Mouse (Mus musculus) megakaryocyte-erythroid progenitor cell, adult 5-6 weeks (primary cell): Measurements from ENCODE around the gene Pip4k2a. TPM values are rescaled to one million over a fixed set of nuclear protein-coding genes. Genes with fewer than 3 reads are reported as not detected.

Experiments
- ATAC-seq: replicated peaks from 2 replicates; pipeline ENCODE4 v1.8.0; 2016; ENCODE audit warnings: mild to moderate bottlenecking, inconsistent platforms; ENCODE audit not compliant: severe bottlenecking, poor library complexity, low FRiP score, low TSS enrichment
- total RNA-seq, 2 experiments: library from RNA; stranded (forward) in 1 of 2; stranded (reverse) in 1 of 2; fragments of 200-1000, 215-1000 nt in 1 of 2; fragments of >200 nt in 1 of 2; fragmentation: Nextera tagmentation in 1 of 2; gene quantifications; 2 replicates each; pipeline ENCODE4 v1.2.3; 2014 to 2017

Gene Pip4k2a
- total RNA-seq, 2 experiments from 2014 or later = 28.7 to 56.7 TPM

GRCm38 (mm10) chr2:18816036-18816435 lies 181.9 kb downstream of the Pip4k2a start:
- no peak for ATAC-seq

GRCm38 (mm10) chr2:18815336-18815965 lies 182.5 kb downstream of the Pip4k2a start:
- ATAC-seq = no peak

- ATAC-seq = no peak
These were observed 183.5 kb downstream of the Pip4k2a start for GRCm38 (mm10) chr2:18814447-18814804.

DNA sequence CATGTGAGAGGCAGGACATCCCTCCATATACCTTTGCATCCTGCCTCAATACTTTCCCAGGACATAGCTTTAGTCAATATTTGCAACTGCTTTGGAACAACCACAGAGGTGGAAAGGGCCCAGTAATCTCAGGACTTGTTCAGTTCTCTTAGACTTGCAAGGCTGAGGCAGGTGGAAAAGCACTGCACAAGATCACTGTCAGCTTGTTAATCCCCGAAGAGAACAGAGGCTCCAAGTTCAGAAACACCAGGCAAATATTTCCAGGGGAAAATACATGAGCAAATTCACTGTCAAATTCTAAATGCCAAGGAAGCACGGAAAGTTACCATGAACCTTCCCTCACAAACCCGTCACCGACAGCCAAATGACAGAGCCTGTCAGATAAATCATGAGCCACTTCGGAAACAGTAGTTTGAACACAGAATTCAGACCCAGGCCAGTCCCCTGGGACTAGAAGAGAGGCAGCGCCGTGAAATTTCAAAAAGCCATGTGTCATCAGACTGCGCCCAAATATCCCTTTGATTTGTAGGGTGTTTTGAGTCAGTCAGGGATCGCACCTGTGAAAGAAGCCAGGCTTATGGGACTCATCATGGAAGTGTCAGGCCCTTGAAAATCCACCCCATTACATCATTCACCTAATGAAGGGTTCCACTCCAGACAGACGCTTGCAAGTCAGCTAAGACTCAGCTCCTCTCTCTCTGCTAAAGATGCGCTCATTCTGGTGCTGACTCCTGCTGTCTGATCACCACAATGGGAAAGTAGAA lies 184.1 kb downstream of the Pip4k2a start:
- ATAC-seq = no peak

GRCm38 (mm10) chr2:18807961-18808360 lies 190.0 kb downstream of the Pip4k2a start:
- no peak for ATAC-seq

DNA sequence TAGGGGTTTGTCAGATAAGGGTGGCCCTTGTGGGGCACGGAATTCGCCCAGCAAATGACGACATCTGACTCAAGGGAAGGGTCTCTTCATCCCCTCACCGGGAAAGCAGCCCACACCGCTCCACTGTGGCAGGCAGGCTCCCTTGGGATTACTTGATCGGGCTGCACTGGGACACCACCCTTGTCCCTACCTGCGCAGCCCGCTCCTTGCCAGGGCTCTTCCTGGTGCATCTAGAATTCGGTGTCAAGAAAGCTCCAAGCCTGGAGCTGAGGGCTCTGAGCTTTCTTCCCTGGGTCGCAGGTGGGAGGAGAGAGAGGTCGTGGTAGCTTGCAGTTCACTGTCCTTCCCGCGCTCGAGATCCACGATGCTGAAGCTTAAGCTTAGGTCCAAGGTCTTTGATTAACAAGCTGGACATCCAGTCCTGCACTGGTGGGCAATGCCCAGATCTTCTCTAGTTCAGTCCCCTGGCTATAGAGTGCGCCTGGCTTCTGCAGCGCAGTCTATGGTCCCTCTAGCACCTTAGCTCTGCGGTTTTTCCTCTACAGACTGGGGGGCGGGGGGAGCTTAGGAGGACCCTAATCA lies 196.6 kb downstream of the Pip4k2a start:
- no peak for ATAC-seq

GRCm38 (mm10) chr2:18800646-18801251 lies 197.2 kb downstream of the Pip4k2a start:
- no peak for ATAC-seq

DNA sequence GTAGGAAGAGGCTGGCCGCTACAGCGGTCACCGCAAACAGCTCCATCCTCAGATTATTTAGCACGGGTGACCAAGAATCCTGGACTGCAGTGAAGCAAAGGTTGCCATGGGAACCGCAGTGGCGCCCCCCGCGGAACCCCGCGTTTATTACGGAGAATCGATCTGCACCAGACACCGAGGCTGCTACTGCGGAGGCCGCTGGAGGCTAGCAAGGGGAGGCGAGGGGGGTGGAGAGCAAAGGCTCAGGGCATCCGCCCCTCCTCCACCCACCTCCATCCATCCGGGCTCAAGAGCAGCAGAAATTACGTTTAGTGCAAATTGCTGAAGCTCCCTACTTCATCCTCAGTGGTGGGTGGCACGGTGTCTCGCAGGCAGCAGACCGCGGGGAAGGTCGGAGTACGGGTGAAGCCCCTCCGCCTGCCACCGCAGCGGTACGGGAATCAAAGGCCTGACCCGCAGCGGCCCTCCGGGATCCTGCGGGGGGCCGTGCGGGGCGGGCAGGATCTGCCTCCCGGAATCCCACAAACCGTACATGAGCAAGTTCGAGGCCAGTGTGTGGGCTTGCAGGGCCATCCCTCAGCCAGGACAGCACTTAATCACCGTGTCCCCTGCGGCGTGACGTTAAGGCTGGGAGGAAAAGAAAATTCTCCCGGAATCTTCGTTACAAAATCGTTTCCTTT lies 197.8 kb downstream of the Pip4k2a start:
- peak; percentile 25; the same call in 1 of the 2 replicates for ATAC-seq

DNA sequence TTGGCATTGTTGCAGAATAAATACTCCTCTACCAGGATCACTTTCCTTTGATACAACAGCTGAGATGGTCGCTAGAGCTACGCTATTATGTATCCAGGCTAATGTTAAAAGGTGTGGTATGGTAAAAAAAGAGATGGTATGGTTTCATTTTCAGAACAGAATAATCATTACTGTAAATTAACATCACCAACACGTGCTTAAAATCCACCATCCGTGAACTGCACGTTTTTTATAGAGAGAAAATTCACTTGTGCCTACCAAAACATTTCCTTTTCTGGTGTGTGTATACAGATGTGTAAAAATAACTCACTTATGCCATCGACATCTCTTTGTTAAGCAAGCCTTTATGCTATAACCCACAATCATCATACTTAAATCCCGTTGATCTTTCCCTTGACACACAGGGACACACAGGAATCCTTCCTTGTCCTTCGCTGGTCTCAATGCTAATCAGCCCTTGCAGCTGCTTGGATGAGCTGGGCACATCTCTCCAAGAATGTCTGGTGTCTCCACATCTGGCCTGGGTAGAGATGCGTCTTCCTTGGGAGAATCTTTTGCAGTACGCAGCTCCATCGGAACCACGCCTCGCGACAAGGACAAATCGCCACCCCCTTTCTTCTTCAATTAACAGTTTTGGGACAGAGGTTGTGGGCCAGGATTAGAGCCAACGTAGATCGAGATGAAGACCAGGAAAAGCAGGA lies 198.5 kb downstream of the Pip4k2a start:
- no peak for ATAC-seq

DNA sequence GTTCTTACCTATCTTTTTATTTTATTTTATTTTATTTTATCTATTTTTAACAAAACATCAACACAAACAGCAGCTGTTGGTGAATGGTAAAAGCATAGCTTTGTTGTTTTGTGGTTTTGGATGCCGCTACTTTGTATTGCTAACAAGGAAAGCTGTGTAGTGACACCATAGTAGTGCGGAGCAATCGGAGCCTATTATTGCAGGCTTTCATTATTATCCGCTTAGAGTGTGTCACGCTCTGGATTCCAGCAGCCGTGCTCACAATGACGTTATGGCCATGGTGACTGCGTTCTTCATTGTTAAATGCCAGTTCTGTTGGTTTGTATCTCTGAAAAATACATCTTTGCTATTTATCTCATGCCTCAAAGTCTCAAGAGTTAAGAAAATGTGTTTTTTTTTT lies 200.2 kb downstream of the Pip4k2a start:
- no peak for ATAC-seq

DNA sequence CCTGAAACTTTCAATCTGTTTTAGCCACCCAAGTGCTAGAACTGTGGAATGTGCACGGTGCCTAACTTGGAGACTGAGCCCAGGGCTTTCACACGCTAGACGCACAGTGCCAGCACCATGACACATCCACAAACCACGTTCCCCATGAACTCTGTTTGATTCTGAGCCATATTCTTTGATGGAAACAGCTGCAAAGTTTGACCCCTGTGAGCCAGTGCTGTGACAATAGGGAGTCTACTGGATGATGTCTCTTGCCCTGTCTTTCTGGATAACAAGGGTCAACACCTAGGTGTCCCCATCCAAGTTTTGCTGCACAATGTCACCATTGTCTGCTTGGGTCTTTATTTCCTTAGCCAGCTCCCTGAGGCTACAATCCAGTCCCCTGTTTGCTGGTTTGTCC lies 203.7 kb downstream of the Pip4k2a start:
- no peak for ATAC-seq

Other genes with a start within 250 kb of the Pip4k2a start
- 1.7 and 2.0 TPM in 2 replicates for gene 4930426L09Rik, start 217 bp upstream of the Pip4k2a start, total RNA-seq (2014; fragmentation: Nextera tagmentation)
- not detected in 2 replicates for gene 4930426L09Rik, start 217 bp upstream of the Pip4k2a start, total RNA-seq (2017)
- 0.20 and 0.62 TPM in 2 replicates for gene Armc3, start 201.2 kb upstream of the Pip4k2a start, total RNA-seq (2014; fragmentation: Nextera tagmentation)
- gene Armc3, start 201.2 kb upstream of the Pip4k2a start, total RNA-seq (2017) = 0.46 TPM in 1 of 2 replicates, not detected in the other